Mouse (Mus musculus) liver, embryonic 14.5 days (tissue): ENCODE data around the gene Eml5.

Source experiments
- CTCF ChIP-seq: IDR thresholded peaks from 2 replicates; pipeline ENCODE4 v1.5.1; 2016; ENCODE audit warnings: antibody characterized with exemption, low read depth, control low read depth
- EP300 ChIP-seq: IDR thresholded peaks from 2 replicates; pipeline ENCODE4 v1.6.1; 2016; ENCODE audit warnings: antibody characterized with exemption, low read depth

- TF ChIP-seq CTCF (no peak), EP300 (no peak)
Measured at GRCm38 (mm10) chr12:98860316-98860715, 41.0 kb downstream of the Eml5 start.
